Mouse (Mus musculus): Measurements from ENCODE around the gene Bicd2. TPM values are rescaled to one million over a fixed set of nuclear protein-coding genes. Genes with fewer than 3 reads are reported as not detected.

The Bicd2 gene
- polyA plus RNA-seq, 1 experiment from 2014 or later, result 33.1 TPM

DNA sequence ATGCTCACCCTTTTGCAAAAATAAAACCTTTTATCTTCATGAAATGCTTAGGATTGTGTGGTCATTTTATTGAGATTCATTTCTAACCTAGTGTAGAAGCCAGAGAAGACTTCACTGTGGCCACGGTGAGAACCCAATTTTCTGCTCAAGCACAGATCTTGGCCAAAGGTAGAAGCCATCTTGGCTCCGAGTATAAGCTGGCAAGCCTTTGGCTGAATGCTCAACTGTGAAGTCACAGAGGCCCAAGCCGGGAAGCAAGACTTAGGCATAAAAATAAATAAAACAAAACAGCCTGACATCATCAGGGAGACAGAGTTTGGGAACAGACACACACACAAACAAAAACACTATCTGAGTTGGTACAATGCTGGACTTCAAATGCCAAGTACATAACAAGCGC, 13.3 kb upstream of the Bicd2 start:
- H3K4me1 ChIP-seq, result 0 out of 2 replicates have a peak, but pooled peaks cover 3% of the 10 kb centered on the region
- 81% methylated on average over 4 of the region's 4 CpGs for WGBS
- no peak overlapping the region for H3K27ac ChIP-seq
- H3K9ac ChIP-seq, result no peak overlapping the region
- no peak overlapping the region for H3K4me3 ChIP-seq
- no peak for ATAC-seq (ENCODE audit: insufficient number of reproducible peaks, insufficient read depth, low FRiP score, low TSS enrichment, low read depth)
- H3K36me3 ChIP-seq, result no peaks in the 10 kb centered on the region
- H3K27me3 ChIP-seq, result no peaks in the 10 kb centered on the region
- no peaks in the 10 kb centered on the region for H3K9me3 ChIP-seq
- no peak overlapping the region for H3K4me2 ChIP-seq

GRCm38 (mm10) chr13:49333250-49333649, 8.1 kb upstream of the Bicd2 start:
- Histone ChIP-seq H3K27me3 (no peaks in the 10 kb centered on the region), H3K4me1 (no peaks in the 10 kb centered on the region), H3K4me3 (no peak overlapping the region), H3K9ac (no peak overlapping the region), H3K27ac (no peak overlapping the region), H3K4me2 (no peak overlapping the region), H3K36me3 (no peaks in the 10 kb centered on the region), H3K9me3 (no peaks in the 10 kb centered on the region)
- no peak for ATAC-seq (ENCODE audit: insufficient number of reproducible peaks, insufficient read depth, low FRiP score, low TSS enrichment, low read depth)
- 66% methylated on average over 2 of the region's 2 CpGs for WGBS

DNA sequence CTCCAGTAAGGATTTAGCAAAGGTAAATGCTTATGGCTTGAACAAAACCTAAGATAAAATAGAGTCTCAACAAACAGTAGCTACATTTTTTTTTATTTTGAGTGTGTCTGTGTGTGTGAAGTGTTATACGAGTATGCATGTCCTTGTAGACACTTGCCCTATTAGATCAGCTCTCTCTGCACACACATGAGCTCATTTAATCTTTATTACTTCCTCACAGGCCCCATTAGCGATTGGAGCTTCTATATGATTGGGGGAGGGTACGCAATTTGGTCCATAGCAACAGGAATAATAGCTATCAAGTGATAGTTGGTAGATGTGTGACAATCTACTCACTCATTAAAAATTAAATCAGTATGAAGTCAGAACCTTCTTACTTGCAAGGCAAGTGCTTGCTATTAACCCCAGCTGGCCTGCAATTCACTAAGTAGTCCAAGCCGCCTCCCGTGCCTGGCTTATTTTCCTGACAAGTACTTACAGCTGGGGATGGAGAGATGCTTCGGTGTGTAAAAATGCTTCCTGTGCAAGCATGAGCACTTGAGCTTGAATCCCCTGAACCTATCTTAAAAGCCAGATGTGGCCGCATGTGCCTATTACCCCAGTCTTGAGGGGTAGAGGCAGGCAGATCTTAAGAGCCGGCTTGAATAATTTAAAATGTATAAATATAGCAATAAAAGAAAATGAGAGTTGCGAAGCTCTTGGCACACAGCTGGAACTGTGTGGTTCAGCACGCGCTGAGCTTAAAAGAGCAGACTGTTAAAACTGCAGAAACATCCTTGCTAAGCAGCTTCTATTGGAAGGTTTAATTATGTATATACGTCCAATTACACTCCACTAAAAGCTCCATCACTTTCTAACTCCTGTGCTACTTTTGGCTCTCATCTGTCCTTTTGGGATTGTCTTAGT, 6.1 kb upstream of the Bicd2 start:
- Histone ChIP-seq H3K27ac (no peak overlapping the region), H3K4me1 (peaks cover 3% of the 10 kb centered on the region), H3K9me3 (no peaks in the 10 kb centered on the region), H3K9ac (no peak overlapping the region), H3K4me3 (no peak overlapping the region), H3K4me2 (no peak overlapping the region), H3K36me3 (no peaks in the 10 kb centered on the region), H3K27me3 (no peaks in the 10 kb centered on the region)
- ATAC-seq (ENCODE audit: insufficient number of reproducible peaks, insufficient read depth, low FRiP score, low TSS enrichment, low read depth), result no peak
- 73% methylated on average over 12 of the region's 12 CpGs for WGBS

DNA sequence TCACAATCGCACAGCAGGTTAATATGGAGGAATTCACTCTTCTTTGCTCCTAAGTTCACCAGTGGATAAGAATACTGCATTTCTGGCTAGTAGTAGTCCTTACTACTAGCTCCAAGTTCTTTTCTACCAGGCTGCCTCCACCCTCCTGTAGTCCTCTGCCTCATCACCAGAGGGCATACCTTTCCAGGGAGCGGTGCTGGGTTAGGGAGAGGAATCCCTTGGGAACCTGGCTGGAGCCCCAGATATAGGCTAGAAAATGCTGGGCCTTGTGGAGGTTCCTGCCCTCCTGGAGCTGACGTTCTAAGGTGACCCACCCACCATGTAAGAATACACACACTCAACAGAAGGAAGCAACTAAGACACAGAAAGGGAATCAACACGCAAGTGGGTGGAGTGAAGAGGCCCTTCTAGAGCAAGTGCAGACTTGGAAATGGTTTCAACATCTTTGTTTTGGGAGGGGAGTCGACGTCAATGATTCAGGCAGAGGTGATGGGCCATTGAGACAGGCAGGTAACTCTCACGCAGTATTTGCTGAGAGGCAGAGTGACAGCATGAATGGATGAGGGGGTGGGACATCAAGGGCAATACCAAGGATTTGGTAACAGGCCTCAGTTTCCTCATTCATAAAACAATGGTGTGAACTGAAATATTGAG, 2.4 kb upstream of the Bicd2 start:
- no peak overlapping the region for H3K4me3 ChIP-seq
- no peak overlapping the region for H3K27ac ChIP-seq
- H3K9me3 ChIP-seq, result no peaks in the 10 kb centered on the region
- ATAC-seq (ENCODE audit: insufficient number of reproducible peaks, insufficient read depth, low FRiP score, low TSS enrichment, low read depth), result no peak
- no peaks in the 10 kb centered on the region for H3K27me3 ChIP-seq
- WGBS, result 76% methylated on average over 7 of the region's 7 CpGs
- peaks cover 28% of the 10 kb centered on the region for H3K4me1 ChIP-seq
- H3K4me2 ChIP-seq, result no peak overlapping the region
- no peaks in the 10 kb centered on the region for H3K36me3 ChIP-seq
- no peak overlapping the region for H3K9ac ChIP-seq

GRCm38 (mm10) chr13:49341831-49342722, 692 bp downstream of the Bicd2 start:
- no peaks in the 10 kb centered on the region for H3K9me3 ChIP-seq
- peak overlapping the region; percentile 95 for H3K9ac ChIP-seq
- WGBS, result 7% methylated on average over 25 of the region's 25 CpGs
- H3K4me1 ChIP-seq, result peaks cover 47% of the 10 kb centered on the region
- H3K27me3 ChIP-seq, result no peaks in the 10 kb centered on the region
- H3K36me3 ChIP-seq, result peaks cover 3% of the 10 kb centered on the region; the same call in 1 of the 2 replicates
- H3K4me3 ChIP-seq, result peak overlapping the region; percentile 93
- H3K27ac ChIP-seq, result peak overlapping the region; percentile 28; the same call in 1 of the 2 replicates
- H3K4me2 ChIP-seq, result peak overlapping the region; percentile 83
- ATAC-seq (ENCODE audit: insufficient number of reproducible peaks, insufficient read depth, low FRiP score, low TSS enrichment, low read depth), result 0 out of 2 replicates have a peak, but pooled peaks have one; percentile 0

DNA sequence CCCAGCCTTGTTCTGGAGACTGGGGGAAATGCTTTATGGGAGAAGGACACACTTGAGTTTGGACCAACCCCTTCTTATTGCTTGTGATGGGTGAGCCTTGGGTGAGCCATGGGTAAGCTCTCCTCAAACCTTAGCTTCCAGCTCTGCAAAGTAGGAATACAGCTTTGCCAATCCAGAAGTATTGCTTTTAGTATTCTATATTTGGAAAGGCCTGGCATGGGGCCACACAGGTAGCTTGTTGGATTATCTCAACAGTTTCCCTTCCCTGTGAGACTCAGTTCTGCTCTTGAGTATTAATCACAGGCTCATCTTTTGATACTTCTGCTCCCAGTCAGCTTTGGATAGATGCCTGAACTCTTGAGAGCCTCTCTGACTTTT, 1.3 kb downstream of the Bicd2 start:
- peak overlapping the region; percentile 95 for H3K9ac ChIP-seq
- peaks cover 47% of the 10 kb centered on the region for H3K4me1 ChIP-seq
- H3K27me3 ChIP-seq, result no peaks in the 10 kb centered on the region
- H3K9me3 ChIP-seq, result no peaks in the 10 kb centered on the region
- peaks cover 3% of the 10 kb centered on the region; the same call in 1 of the 2 replicates for H3K36me3 ChIP-seq
- peak overlapping the region; percentile 93 for H3K4me3 ChIP-seq
- H3K4me2 ChIP-seq, result peak overlapping the region; percentile 83
- no peak overlapping the region for H3K27ac ChIP-seq
- ATAC-seq (ENCODE audit: insufficient number of reproducible peaks, insufficient read depth, low FRiP score, low TSS enrichment, low read depth), result no peak

DNA sequence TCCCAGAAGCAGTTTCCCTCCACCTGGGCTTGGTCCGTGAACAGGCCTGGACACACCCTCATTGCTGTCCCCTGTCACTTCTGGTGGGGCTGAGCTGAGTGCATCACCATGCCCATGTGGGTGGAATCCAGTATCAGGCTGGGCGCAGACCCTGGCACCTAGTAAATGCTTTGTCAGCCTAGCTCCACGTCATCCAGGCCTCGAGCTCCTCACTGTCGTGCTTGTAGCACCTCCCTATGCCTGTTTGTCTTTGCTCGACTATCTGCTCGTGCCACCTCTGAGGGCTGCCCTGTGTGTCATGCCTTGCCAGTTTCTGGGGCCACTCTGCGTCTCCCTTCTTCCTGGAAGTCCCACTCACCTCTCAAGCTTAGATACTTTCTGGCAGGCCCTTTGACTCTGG, 3.2 kb downstream of the Bicd2 start:
- Histone ChIP-seq H3K9ac (peak overlapping the region; percentile 40; the same call in 1 of the 2 replicates), H3K27me3 (no peaks in the 10 kb centered on the region), H3K36me3 (peaks cover 3% of the 10 kb centered on the region; the same call in 1 of the 2 replicates), H3K4me2 (no peak overlapping the region), H3K9me3 (no peaks in the 10 kb centered on the region), H3K4me1 (peaks cover 47% of the 10 kb centered on the region), H3K4me3 (no peak overlapping the region), H3K27ac (no peak overlapping the region)
- ATAC-seq (ENCODE audit: insufficient number of reproducible peaks, insufficient read depth, low FRiP score, low TSS enrichment, low read depth), result no peak
- 89% methylated on average over 8 of the region's 8 CpGs for WGBS

DNA sequence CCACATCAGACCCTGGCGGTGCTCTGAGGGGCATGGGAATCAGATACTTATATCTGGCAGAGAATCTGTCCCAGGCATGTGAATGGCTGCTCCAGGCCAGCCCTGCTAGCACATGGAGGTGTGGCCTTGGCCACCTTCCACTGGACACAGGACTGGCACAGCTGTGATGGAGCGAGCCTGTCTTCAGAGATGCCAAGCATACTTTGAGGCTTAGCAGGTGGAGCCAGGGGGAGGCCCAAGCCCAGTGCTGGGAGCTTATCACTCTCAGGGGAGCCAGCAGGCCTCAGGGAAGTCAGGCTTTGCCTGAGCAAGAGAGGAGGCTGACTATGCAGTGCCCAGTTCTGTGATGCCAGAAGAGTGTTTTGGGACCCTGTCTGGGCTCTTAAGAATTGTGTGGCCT, 4.1 kb downstream of the Bicd2 start:
- no peak overlapping the region for H3K4me2 ChIP-seq
- 71% methylated on average over 2 of the region's 2 CpGs for WGBS
- H3K27me3 ChIP-seq, result no peaks in the 10 kb centered on the region
- peaks cover 3% of the 10 kb centered on the region; the same call in 1 of the 2 replicates for H3K36me3 ChIP-seq
- no peak overlapping the region for H3K27ac ChIP-seq
- no peak overlapping the region; the same call in 1 of the 2 replicates for H3K9ac ChIP-seq
- H3K4me3 ChIP-seq, result no peak overlapping the region
- ATAC-seq (ENCODE audit: insufficient number of reproducible peaks, insufficient read depth, low FRiP score, low TSS enrichment, low read depth), result no peak
- peaks cover 42% of the 10 kb centered on the region for H3K4me1 ChIP-seq
- no peaks in the 10 kb centered on the region for H3K9me3 ChIP-seq

- no peak overlapping the region for H3K4me2 ChIP-seq
- no peak for ATAC-seq (ENCODE audit: insufficient number of reproducible peaks, insufficient read depth, low FRiP score, low TSS enrichment, low read depth)
- no peak overlapping the region for H3K4me3 ChIP-seq
- peaks cover 40% of the 10 kb centered on the region for H3K4me1 ChIP-seq
- 88% methylated on average over 2 of the region's 2 CpGs for WGBS
- H3K36me3 ChIP-seq, result peaks cover 3% of the 10 kb centered on the region; the same call in 1 of the 2 replicates
- no peaks in the 10 kb centered on the region for H3K9me3 ChIP-seq
- H3K27me3 ChIP-seq, result no peaks in the 10 kb centered on the region
- no peak overlapping the region for H3K9ac ChIP-seq
- no peak overlapping the region for H3K27ac ChIP-seq
Measured at GRCm38 (mm10) chr13:49348522-49348921, 7.1 kb downstream of the Bicd2 start.

- peaks cover 32% of the 10 kb centered on the region for H3K4me1 ChIP-seq
- H3K9ac ChIP-seq, result no peak overlapping the region
- no peak for ATAC-seq (ENCODE audit: insufficient number of reproducible peaks, insufficient read depth, low FRiP score, low TSS enrichment, low read depth)
- no peaks in the 10 kb centered on the region for H3K27me3 ChIP-seq
- no peak overlapping the region for H3K4me3 ChIP-seq
- H3K27ac ChIP-seq, result no peak overlapping the region
- 88% methylated on average over 4 of the region's 4 CpGs for WGBS
- no peaks in the 10 kb centered on the region for H3K9me3 ChIP-seq
- peaks cover 3% of the 10 kb centered on the region; the same call in 1 of the 2 replicates for H3K36me3 ChIP-seq
- no peak overlapping the region for H3K4me2 ChIP-seq
Measured at GRCm38 (mm10) chr13:49349335-49349734, 8.0 kb downstream of the Bicd2 start.

DNA sequence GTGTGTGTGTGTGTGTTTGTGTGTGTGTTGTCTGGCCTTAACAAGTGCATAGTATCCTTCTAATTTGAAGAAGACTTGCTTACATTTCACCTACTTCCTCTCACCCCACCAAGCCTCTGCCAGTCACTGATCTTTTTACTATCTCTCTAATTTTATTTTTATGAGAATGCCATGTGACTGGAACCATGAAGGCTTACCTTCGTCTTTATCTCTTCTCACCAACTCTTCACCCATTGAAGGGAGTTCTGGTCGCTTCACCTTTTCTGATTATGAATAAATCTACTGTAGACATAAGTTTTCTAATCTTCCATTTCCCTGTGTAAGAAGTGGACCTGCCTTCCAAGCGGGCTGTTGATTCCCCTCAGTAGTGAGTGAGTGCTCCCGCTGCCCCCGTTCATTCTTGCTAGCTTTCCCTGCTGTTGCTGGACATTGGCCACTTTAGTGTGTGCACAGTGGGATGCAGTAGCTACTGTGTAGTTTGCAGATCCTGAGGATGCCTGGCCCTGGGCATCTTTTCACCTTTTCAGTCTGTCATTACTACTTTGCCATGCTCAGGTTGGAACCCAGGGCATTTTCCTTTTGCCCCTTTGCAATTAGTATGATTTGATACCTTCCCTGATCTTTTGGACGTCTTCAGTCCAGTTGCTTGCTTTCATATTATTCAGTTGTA, 8.6 kb downstream of the Bicd2 start:
- 91% methylated on average over 6 of the region's 6 CpGs for WGBS

More for the DNA sequence above, 8.6 kb downstream of the Bicd2 start:
- no peak overlapping the region for H3K4me2 ChIP-seq
- no peak overlapping the region for H3K27ac ChIP-seq
- peaks cover 3% of the 10 kb centered on the region; the same call in 1 of the 2 replicates for H3K36me3 ChIP-seq
- peaks cover 26% of the 10 kb centered on the region for H3K4me1 ChIP-seq
- ATAC-seq (ENCODE audit: insufficient number of reproducible peaks, insufficient read depth, low FRiP score, low TSS enrichment, low read depth), result no peak
- no peak overlapping the region for H3K4me3 ChIP-seq
- no peaks in the 10 kb centered on the region for H3K27me3 ChIP-seq
- H3K9me3 ChIP-seq, result no peaks in the 10 kb centered on the region
- H3K9ac ChIP-seq, result no peak overlapping the region

All from embryonic facial prominence, embryonic 13.5 days (tissue).